Mouse (Mus musculus) liver, adult (tissue): Measurements from ENCODE around the gene Rdh9.

ENCODE experiments used
- GATA4 ChIP-seq: IDR thresholded peaks from 2 replicates; pipeline ENCODE4 v1.6.1; 2014; ENCODE audit warnings: mild to moderate bottlenecking, low read length; ENCODE audit not compliant: insufficient replicate concordance

Gene Rdh9

DNA sequence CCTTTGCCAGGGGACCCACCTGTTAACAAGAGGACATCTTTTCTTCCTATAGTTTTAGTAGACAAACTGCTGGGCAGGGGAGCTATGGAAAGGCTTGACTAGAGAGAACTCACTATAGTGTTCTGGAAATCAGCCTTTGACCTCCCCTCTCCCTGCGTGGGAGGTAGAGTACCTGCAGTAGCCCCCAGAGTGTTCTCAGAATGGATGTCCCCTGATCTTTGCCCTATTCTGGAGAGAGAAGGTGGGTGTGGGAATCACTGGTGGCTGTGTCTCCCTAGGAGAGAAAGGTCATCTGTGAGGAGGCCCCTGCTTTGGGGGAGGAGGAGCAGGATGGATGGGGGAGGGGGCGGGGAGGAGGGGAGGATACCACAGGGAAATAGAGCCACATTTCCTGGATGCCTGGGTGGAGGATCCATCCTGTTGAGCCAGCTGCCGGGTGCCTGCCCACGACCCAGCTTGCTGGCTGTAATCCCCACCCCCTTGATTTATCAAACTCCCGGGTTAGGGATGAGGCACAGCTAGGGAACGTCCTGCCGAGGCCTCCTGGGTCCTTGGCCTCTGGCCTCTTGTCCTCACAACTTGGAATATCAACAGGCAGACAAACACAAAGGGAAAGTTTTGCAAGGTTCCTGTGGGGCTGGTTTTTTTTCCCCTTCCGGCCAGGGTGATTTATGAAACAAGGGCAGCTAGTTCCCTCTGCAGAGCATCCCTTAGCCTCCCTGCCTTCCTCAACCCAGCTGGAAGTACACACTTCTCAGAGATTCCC, 27.2 kb upstream of the Rdh9 start:
- peak; percentile 97 for TF ChIP-seq GATA4

DNA sequence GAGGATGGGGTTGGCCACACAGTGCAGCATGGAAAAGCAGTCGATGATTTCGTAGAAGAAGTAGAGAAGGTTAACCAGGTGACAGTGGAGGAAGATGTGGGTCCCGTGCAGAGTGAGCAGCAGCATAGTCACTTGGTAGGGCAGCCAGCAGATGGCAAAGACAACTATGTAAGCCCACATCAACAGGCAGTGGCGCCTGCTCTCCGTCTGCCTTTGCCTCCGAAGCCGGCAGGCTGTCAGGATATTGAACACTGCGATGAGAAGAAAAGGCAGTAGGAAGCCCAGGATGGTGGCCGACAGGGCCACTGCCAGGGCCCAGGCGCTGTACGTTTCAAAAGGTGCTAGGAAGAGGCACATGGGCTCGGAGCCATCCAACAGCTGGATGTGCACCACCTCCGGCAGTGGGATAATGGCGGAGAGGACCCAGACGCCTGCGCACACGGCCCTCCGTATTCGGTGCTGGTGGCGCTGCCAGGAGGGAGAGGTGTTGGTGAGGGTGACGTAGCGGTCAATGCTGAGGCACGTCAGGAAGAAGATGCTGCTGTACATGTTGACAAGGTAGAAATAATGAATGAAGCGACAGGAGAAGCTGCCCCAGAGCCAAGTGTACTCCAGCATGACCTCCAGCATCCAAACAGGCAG, 25.9 kb upstream of the Rdh9 start:
- TF ChIP-seq GATA4: no peak

DNA sequence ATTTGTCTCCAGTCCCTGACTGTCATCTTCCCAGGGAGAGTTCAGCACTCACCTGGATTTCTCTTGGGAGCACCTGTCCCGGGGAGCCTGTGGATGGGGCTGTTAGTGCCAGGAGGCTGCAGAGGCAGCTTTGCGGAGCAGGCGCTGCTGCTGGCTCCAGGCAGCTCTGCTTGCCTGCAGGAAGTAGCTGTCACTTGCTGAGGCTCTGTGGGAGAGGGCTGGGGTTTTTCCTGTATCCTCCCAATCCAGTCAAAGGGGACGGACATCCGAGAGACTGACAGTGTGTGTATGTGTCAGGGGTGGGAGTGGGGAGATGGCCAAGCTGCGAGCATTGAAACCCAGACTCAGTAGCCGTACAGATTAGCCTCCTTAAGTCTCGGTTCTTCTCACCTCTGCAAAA, 24.6 kb upstream of the Rdh9 start, which contains the start of gene Gpr182:
TSS of gene Gpr182 (minus strand) at position 185 of the 400 bp plus-strand sequence.
- peak; percentile 67; the same call in 1 of the 2 replicates for TF ChIP-seq GATA4

DNA sequence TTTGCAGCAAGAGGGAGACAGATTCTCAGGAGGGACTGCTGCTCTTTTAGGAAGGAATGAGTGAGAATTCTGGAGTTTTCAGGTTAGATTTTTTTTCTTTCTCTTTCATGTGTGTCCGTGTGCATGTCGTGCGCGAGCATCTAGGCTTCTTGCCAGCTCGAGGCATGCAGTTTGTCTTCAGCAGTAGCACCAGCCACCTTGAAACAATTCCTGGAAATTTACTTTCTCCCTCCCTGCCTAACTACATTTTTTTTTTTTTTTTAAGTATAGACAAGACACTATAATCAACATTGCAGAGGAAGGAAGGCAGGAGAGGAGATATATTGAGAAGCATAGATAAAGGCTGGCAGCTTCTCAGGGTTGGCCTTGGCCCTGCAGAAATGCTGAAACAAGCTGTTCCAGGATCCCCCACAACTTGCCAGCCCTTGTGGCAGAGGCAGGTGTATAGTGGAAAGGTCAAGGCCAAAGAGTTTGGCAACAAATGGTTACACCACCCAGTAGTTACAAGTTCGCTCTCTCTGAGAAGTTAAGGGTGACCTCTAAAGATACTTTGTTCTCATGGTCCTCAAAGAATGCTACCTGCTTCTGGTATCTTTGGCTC, 21.5 kb upstream of the Rdh9 start:
- TF ChIP-seq GATA4: peak; percentile 93

DNA sequence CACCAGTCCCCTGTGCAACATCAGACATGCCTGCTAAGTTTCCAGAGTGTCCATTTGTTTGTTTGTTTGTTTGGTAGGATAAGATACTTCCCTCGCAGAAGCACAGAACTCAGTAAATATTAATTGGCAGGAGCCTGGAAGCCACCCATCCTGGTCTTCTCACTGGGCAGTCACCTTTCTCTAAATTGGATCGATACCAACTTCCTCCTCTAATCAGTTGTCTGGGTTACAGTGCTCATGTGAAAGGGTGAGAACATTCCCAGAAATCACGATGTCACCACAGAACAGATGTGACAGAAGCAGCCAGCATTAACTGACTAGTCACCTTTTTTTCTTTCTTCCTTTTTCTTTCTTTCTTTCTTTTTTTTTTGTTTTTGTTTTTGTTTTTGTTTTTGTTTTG, 20.9 kb upstream of the Rdh9 start:
- TF ChIP-seq GATA4: peak; percentile 92

DNA sequence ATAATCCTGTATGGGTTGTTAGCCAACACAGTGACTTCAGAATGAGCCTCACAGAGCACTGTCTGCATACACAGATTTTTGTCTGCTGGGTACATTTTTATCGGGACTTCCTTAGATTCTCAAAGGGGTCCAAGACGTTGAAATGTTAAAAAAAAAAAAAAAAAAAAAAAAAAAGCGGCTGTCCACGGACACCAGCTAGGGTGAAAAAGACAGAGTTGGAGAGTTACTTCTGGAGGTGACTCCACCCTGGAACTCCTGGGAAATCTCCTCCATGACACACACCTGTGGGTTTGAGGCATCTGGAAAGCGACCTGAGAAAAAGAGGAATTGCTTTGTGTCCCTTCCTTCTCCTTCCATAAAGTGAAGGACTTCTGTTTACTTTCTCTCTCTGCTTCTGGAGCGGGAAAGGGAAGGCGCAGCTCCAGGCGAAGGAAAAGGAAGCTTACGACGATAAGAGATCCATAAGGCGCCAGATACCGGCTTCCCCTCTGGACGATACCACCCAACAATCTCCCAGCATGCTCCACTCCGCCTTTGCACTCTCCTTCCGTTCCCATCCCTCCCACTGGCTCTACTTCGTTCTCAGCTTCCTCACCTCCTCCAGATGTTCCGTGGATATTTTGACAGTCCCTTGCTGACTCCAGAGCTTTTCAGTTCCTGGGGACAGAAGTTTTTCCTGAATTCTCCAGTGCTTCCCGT, 20.3 kb upstream of the Rdh9 start:
- TF ChIP-seq GATA4: peak; percentile 100

DNA sequence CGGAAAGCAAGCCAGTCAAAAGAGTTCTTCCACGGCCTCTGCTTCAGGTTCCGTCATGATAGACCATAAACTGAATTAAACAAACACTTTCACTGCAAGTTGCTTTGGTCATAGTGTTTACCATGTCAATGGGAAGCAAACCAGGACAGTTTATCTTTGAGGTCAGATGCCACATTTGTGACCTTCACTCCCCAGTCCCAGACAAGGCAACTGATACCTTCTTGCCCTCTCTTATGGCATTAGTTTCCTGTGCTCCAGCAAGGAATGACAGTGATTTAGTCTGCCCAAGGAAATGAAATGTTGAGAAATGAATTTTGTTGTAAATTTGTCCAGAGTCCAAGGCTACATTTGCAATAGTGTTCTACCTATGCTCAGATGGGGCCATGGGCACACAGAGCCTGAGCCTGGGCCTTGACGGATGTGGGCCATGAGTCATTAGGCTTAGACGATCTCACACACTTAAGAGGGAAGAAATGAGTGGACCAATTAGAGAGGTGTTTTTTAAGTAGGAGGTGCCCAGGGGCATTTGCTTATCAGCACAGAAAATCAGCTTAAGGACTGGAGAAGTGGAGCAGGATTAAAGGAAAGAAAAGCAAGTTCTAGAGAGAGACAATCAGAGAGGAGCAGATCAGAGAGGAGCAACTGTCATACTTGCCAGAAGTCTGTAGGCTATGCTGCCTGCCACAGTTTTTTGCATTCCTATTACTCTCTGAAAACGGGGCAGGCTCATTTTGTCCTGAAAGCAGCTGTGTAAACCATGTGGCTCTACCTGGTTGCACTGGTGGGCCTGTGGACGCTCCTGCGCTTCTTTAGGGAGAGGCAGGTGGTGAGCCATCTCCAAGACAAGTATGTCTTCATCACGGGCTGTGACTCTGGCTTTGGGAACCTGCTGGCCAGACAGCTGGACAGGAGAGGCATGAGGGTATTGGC, 16.7 kb upstream of the Rdh9 start, which contains the start of the genes Rdh1 and Rdh16f1:
TSS of gene Rdh1 (plus strand) at position 541 of the 930 bp plus-strand sequence.
TSS of gene Rdh16f1 (plus strand) at position 607 of the 930 bp plus-strand sequence.
- TF ChIP-seq GATA4: peak; percentile 85

DNA sequence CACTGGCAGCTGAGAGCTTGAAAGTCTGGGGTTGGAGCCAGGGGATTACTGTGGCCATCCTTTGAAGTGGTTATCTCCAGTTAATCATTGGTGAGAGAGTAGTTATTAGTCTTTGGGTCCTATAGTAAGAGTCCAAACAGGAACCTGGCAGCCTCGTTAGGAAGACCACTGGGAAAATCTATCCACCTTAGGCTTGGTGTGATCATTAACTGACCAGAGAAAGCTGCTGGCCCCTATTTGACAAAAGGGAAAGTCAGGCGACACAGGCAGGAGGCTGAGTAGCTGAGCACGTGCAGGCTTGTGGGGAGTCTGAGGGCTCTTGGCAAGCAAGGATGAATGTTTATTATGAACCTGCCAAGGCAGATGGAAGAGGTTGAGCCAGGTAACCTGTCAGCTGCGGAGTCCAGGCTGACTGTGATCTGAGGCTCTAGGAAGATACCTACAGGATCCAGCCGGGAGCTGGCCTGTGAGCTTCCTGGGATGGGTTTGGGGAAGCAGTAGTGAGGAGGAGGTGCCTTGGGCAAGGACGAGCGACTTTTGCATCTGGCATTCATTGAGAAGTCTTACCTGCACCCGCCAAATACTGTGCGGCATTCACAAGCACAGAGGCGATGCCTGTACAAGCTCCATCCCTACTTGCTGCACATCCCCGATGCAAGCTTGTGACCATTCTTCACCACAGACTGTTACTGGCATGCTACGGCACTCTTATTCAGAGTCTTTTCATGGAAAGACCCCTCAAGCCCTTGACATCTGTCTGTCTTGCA, 12.1 kb upstream of the Rdh9 start:
- TF ChIP-seq GATA4: peak; percentile 82

DNA sequence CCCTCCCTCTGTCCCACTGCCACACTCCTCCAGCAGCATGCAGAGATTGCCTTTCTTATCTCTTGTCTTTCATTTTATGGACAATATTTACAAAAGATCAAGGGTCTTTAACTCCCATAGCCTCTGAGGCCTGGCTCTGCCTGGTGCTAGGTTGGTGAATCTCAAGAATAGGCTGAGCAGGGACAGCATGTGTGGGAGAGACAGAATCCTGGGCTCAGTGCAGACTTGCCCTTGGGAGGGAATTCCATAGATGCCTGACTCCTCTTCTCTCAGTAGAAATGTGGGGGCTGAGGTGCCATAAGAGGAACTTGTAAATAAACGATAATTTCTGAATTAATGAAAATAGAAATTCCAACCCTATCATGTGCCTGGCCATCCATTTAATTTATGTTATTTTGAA, 9.6 kb upstream of the Rdh9 start:
- TF ChIP-seq GATA4: no peak

DNA sequence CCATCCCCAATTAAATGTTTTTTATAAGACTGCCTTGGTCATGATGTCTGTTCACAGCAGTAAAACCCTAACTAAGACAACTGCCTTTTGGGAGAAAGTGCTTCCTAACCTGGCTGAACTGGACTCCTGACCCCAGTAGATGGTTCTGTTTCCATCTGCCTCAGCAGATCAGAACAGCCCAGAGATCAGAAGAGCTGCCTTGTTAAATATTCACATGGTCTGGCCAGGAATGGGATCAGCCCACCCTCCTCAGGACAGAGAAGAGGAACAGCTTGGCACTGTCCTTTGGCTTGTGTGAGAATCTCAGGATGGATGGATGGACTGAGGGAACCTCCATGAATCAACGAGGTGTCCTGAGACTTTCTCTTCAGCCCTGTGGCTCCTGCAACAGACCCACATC, 23.1 kb downstream of the Rdh9 start:
- TF ChIP-seq GATA4: no peak

DNA sequence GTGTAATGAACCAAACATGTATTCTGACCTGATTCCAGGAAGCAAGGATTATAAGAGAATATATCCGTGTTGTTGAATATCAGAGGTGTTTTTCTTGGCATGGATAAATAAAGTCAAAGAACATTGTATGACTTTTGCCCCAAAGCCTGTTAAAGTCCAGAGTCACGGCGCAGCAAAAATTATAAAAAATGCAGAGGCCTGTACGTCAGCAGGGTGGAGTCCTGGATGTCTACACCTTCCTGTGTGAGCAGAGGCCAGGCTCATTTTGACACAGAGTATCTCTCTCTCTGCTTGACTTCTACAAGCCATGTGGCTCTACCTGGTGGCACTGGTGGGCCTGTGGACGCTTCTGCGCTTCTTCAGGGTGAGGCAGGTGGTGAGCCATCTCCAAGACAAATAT, 24.7 kb downstream of the Rdh9 start, which contains the start of gene Rdh16:
TSS of gene Rdh16 (plus strand) at position 262 of the 400 bp plus-strand sequence.
- no peak for TF ChIP-seq GATA4

DNA sequence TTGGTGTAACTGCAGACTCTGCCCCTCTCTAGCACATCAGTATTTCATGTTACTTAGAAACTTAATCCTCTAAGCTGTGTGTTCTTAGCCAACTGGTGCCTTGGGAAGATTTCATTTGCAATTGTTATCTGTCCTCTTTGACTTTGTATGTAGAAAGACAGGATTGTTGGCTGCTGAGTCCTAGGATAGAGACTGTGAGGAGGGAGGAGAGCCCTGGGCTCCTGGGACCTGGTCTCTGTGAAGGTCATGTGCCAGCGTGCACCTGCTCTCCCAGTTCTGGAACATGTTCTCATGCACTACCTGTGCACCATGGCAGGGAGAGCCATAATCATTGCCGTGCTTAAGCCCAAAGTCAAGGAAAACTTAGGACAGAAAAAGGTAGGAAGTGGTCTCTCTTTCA, 25.4 kb downstream of the Rdh9 start:
- no peak for TF ChIP-seq GATA4

DNA sequence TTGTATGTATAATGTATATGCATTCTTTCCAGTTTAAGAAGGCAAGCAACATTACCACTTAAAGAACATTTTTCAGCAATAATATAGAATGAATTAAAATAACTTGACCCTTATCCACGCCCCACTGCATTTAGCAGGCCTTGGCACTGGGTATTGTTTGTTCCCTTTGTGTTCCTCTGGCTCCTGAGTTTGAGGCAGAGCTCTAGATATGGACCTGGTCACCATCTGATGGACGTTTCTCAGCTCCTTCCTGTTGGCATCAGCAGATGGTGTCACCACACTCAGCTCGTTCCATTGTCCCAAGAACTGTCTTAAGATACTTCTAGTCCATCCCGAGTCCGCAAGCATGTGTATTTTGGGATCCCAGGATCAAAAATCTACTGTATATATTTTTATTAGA, 26.1 kb downstream of the Rdh9 start:
- TF ChIP-seq GATA4: no peak
